Mouse (Mus musculus): ENCODE results near the gene Syt1. TPM values are rescaled to one million over a fixed set of nuclear protein-coding genes. Genes with fewer than 3 reads are reported as not detected.
A peak's percentile ranks its signal among the peaks of the same experiment; 100 is the strongest.

Gene Syt1
- polyA plus RNA-seq, 1 experiment: 748 TPM

DNA sequence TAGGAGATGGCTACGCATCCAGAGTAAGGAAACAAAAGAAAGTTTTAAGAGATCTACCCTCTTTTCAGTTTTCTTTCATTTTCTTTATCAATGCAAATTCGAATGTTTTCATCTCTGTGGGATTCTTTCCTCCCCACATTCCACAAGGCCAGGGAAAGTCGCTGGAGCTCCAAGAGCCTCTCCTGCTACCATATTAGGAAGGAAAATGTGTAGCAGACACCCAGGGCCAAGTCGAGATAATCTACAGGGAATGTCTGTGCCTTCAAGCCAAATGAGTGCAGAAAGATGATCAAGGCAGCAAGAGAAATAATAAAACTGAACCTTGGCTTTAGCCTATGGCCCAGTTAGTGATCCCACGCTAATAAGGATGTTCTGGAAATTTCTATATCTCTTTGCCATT, 474.9 kb downstream of the Syt1 start:
- no peak overlapping the region for H3K27ac ChIP-seq (ENCODE audit: insufficient read depth, low read length)
- H3K4me3 ChIP-seq (ENCODE audit: insufficient read depth, low read length): no peak overlapping the region
- TF ChIP-seq CTCF (IDR thresholded peaks at IDR 0.05; ENCODE audit: extremely low read depth, insufficient read depth, low read length) (no peak), POLR2A (IDR thresholded peaks at IDR 0.05; ENCODE audit: extremely low read depth, insufficient read depth, low read length) (no peak)
- H3K4me1 ChIP-seq (ENCODE audit: control insufficient read depth, insufficient read depth, low read length): peaks cover 2% of the 10 kb centered on the region; the same call in 1 of the 2 replicates

GRCm38 (mm10) chr10:108534112-108534511, 476.7 kb downstream of the Syt1 start:
- TF ChIP-seq CTCF (IDR thresholded peaks at IDR 0.05; ENCODE audit: extremely low read depth, insufficient read depth, low read length): no peak
- TF ChIP-seq POLR2A (IDR thresholded peaks at IDR 0.05; ENCODE audit: extremely low read depth, insufficient read depth, low read length): no peak
- H3K4me3 ChIP-seq (ENCODE audit: insufficient read depth, low read length): no peak overlapping the region
- H3K27ac ChIP-seq (ENCODE audit: insufficient read depth, low read length): no peak overlapping the region
- H3K4me1 ChIP-seq (ENCODE audit: control insufficient read depth, insufficient read depth, low read length): peaks cover 3% of the 10 kb centered on the region; the same call in 1 of the 2 replicates

- peaks cover 3% of the 10 kb centered on the region; the same call in 1 of the 2 replicates for H3K4me1 ChIP-seq (ENCODE audit: control insufficient read depth, insufficient read depth, low read length)
- H3K27ac ChIP-seq (ENCODE audit: insufficient read depth, low read length): no peak overlapping the region
- H3K4me3 ChIP-seq (ENCODE audit: insufficient read depth, low read length): no peak overlapping the region
- TF ChIP-seq POLR2A (IDR thresholded peaks at IDR 0.05; ENCODE audit: extremely low read depth, insufficient read depth, low read length) (no peak), CTCF (IDR thresholded peaks at IDR 0.05; ENCODE audit: extremely low read depth, insufficient read depth, low read length) (no peak)
Observed at GRCm38 (mm10) chr10:108532916-108533315, 477.9 kb downstream of the Syt1 start.

GRCm38 (mm10) chr10:108532283-108532682, 478.5 kb downstream of the Syt1 start:
- no peak overlapping the region for H3K4me3 ChIP-seq (ENCODE audit: insufficient read depth, low read length)
- TF ChIP-seq POLR2A (IDR thresholded peaks at IDR 0.05; ENCODE audit: extremely low read depth, insufficient read depth, low read length) (no peak), CTCF (IDR thresholded peaks at IDR 0.05; ENCODE audit: extremely low read depth, insufficient read depth, low read length) (no peak)
- H3K4me1 ChIP-seq (ENCODE audit: control insufficient read depth, insufficient read depth, low read length): peaks cover 3% of the 10 kb centered on the region; the same call in 1 of the 2 replicates
- no peak overlapping the region for H3K27ac ChIP-seq (ENCODE audit: insufficient read depth, low read length)

GRCm38 (mm10) chr10:108531641-108532040, 479.1 kb downstream of the Syt1 start:
- H3K4me1 ChIP-seq (ENCODE audit: control insufficient read depth, insufficient read depth, low read length): peaks cover 3% of the 10 kb centered on the region; the same call in 1 of the 2 replicates
- TF ChIP-seq CTCF (IDR thresholded peaks at IDR 0.05; ENCODE audit: extremely low read depth, insufficient read depth, low read length) (no peak), POLR2A (IDR thresholded peaks at IDR 0.05; ENCODE audit: extremely low read depth, insufficient read depth, low read length) (no peak)
- H3K4me3 ChIP-seq (ENCODE audit: insufficient read depth, low read length): no peak overlapping the region
- H3K27ac ChIP-seq (ENCODE audit: insufficient read depth, low read length): no peak overlapping the region

DNA sequence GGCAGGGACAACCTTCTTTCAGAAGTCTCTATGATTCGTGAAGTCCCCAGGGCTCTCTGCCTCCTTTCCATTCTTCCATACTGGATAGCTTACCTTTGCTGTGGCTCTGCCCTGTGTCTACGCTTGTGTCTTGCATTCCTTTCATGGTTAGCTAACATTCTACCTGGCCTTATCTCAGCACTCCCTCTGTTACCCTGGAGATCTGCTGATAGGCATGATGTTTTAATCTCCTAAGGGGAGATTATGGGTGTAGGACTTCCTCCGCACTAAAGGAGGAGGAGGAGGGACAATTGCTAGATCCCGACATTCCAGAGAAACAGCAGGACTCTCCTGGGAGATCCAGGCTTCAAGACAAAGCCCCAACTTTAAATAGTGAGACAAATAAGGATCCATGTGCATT, 479.7 kb downstream of the Syt1 start:
- no peak overlapping the region for H3K27ac ChIP-seq (ENCODE audit: insufficient read depth, low read length)

DNA sequence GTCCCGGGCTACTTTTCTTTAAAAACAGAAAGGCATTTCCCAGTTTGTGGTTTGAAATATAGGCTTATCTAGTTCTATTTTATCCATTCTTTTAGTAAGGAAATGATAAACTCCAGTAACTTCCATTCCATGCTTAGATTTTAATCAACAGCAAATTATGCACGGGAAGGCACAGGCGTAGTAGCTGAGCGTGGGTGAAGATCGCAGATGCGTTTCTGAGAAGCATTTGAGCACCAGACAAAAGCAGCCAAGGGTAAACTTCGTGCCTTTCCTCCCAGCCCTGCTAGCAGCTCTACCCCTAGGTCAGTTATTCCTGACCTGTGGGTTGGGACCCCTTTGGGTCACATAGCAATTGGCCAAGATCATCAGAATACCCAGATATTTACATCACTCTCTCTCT, 482.4 kb downstream of the Syt1 start:
- no peak for TF ChIP-seq POLR2A (IDR thresholded peaks at IDR 0.05; ENCODE audit: extremely low read depth, insufficient read depth, low read length)
- Histone ChIP-seq H3K4me3 (ENCODE audit: insufficient read depth, low read length) (no peak overlapping the region), H3K27ac (ENCODE audit: insufficient read depth, low read length) (no peak overlapping the region), H3K4me1 (ENCODE audit: control insufficient read depth, insufficient read depth, low read length) (peaks cover 6% of the 10 kb centered on the region; the same call in 1 of the 2 replicates)

More for the DNA sequence above, 479.7 kb downstream of the Syt1 start:
- Histone ChIP-seq H3K4me3 (ENCODE audit: insufficient read depth, low read length) (no peak overlapping the region), H3K4me1 (ENCODE audit: control insufficient read depth, insufficient read depth, low read length) (peaks cover 3% of the 10 kb centered on the region; the same call in 1 of the 2 replicates)
- TF ChIP-seq POLR2A (IDR thresholded peaks at IDR 0.05; ENCODE audit: extremely low read depth, insufficient read depth, low read length) (no peak), CTCF (IDR thresholded peaks at IDR 0.05; ENCODE audit: extremely low read depth, insufficient read depth, low read length) (no peak)

GRCm38 (mm10) chr10:108525506-108525905, 485.3 kb downstream of the Syt1 start:
- H3K4me1 ChIP-seq (ENCODE audit: control insufficient read depth, insufficient read depth, low read length): peaks cover 4% of the 10 kb centered on the region
- H3K27ac ChIP-seq (ENCODE audit: insufficient read depth, low read length): no peak overlapping the region
- TF ChIP-seq POLR2A (IDR thresholded peaks at IDR 0.05; ENCODE audit: extremely low read depth, insufficient read depth, low read length) (no peak), CTCF (IDR thresholded peaks at IDR 0.05; ENCODE audit: extremely low read depth, insufficient read depth, low read length) (no peak)
- H3K4me3 ChIP-seq (ENCODE audit: insufficient read depth, low read length): no peak overlapping the region

GRCm38 (mm10) chr10:108524306-108525029, 486.3 kb downstream of the Syt1 start:
- Histone ChIP-seq H3K4me3 (ENCODE audit: insufficient read depth, low read length) (no peak overlapping the region), H3K4me1 (ENCODE audit: control insufficient read depth, insufficient read depth, low read length) (peaks cover 5% of the 10 kb centered on the region), H3K27ac (ENCODE audit: insufficient read depth, low read length) (peak overlapping the region; percentile 22; the same call in 1 of the 2 replicates)
- TF ChIP-seq CTCF (IDR thresholded peaks at IDR 0.05; ENCODE audit: extremely low read depth, insufficient read depth, low read length) (peak; percentile 11; the same call in 1 of the 2 replicates), POLR2A (IDR thresholded peaks at IDR 0.05; ENCODE audit: extremely low read depth, insufficient read depth, low read length) (no peak)

DNA sequence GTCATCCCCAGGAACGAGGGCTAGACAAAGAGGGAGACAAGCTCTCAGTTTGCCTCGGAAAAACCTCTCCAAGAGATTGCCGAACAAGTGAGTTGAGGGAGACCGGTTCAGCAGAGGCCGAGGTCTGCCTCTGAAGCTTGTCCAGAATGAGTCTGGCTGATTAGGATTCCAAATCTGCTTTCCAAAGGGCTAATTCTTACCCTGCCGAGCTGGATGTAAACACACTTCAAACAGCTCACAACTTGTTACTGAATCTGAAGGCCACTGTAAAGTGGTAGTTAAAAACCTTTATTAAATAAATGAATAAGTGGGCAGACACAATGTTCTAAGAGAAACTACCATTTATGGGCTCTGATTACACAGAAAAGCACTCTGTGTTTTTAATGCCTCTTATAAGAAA, 491.6 kb downstream of the Syt1 start:
- peak overlapping the region; percentile 67; the same call in 1 of the 2 replicates for H3K27ac ChIP-seq (ENCODE audit: insufficient read depth, low read length)
- H3K4me3 ChIP-seq (ENCODE audit: insufficient read depth, low read length): no peak overlapping the region
- peaks cover 3% of the 10 kb centered on the region for H3K4me1 ChIP-seq (ENCODE audit: control insufficient read depth, insufficient read depth, low read length)
- TF ChIP-seq CTCF (IDR thresholded peaks at IDR 0.05; ENCODE audit: extremely low read depth, insufficient read depth, low read length) (no peak), POLR2A (IDR thresholded peaks at IDR 0.05; ENCODE audit: extremely low read depth, insufficient read depth, low read length) (no peak)

All from cortical plate, adult 2 months (tissue).